Mouse (Mus musculus) hindbrain, postnatal 0 days (tissue): ENCODE data around the gene Marco. TPM values are rescaled to one million over a fixed set of nuclear protein-coding genes. Genes with fewer than 3 reads are reported as not detected.
A peak's percentile ranks its signal among the peaks of the same experiment; 100 is the strongest.

Source experiments
- ATAC-seq: fragments of 200-750 bp; cut with Nextera tagmentation; 2 replicates; pipeline ENCODE4 v1.8.0; 2017; ENCODE audit warnings: mild to moderate bottlenecking, moderate TSS enrichment, moderate library complexity
- DNase-seq: peaks from one replicate; pipeline ENCODE4 v3.0.0-alpha.2; 2015; ENCODE audit warnings: low spot score
- H3K27ac ChIP-seq: fragments of 300-500 bp; sonication (generic); 2 replicates; pipeline ENCODE4 v1.5.1; 2014; ENCODE audit warnings: mild to moderate bottlenecking
- H3K27me3 ChIP-seq: fragments of 300-500 bp; sonication (generic); 2 replicates; pipeline ENCODE4 v1.6.1; 2014; ENCODE audit warnings: low read length, mixed read lengths; ENCODE audit not compliant: insufficient read depth
- H3K36me3 ChIP-seq: fragments of 300-500 bp; sonication (generic); 2 replicates; pipeline ENCODE4 v1.6.1; 2014; ENCODE audit warnings: low read length, mixed read lengths; ENCODE audit not compliant: insufficient read depth
- H3K4me1 ChIP-seq: fragments of 300-500 bp; sonication (generic); 2 replicates; pipeline ENCODE4 v1.6.1; 2014; ENCODE audit warnings: antibody characterized with exemption, low read length, mixed read lengths; ENCODE audit not compliant: insufficient read depth
- H3K4me2 ChIP-seq: fragments of 300-500 bp; sonication (generic); 2 replicates; pipeline ENCODE4 v1.6.1; 2014; ENCODE audit warnings: low read depth, mild to moderate bottlenecking, low read length, moderate library complexity, mixed read lengths
- H3K4me3 ChIP-seq: fragments of 300-500 bp; sonication (generic); 2 replicates; pipeline ENCODE4 v1.5.1; 2014; ENCODE audit warnings: low read length
- H3K9ac ChIP-seq: fragments of 300-500 bp; sonication (generic); replicated peaks from 2 replicates; pipeline ENCODE4 v1.6.1; 2014; ENCODE audit warnings: mild to moderate bottlenecking, low read length, moderate library complexity, mixed read lengths
- H3K9me3 ChIP-seq: fragments of 300-500 bp; sonication (generic); 2 replicates; pipeline ENCODE4 v1.6.1; 2016; ENCODE audit warnings: low read length, mixed read lengths
- CTCF ChIP-seq: IDR thresholded peaks from 2 replicates; pipeline ENCODE4 v1.5.1; 2016; ENCODE audit warnings: antibody characterized with exemption, control low read depth, low read depth
- WGBS: fragments of 180-500 bp; shearing (Covaris S2); extraction: QIAGEN DNeasy Blood & Tissue Kit; methylation state at CpG from one replicate; pipeline ENCODE4 v1.1.7; 2014; 5-methylcytosine and 5-hydroxymethylcytosine counted together
- polyA plus RNA-seq: library from polyadenylated mRNA; unstranded; fragments of >200 nt; fragmentation: Nextera tagmentation; extraction: Ambion mirVana; gene quantifications from 2 replicates; pipeline ENCODE4 v1.2.1, GENCODE M21; 2015
- total RNA-seq: library from RNA; depleted of rRNA; stranded (reverse); fragments of >200 nt; gene quantifications from 2 replicates; pipeline ENCODE4 v1.2.3, GENCODE M21; 2014

Marco gene
- total and polyA plus RNA-seq, 2 experiments from 2014 or later, result 0.15 TPM; not detected in 1

GRCm38 (mm10) chr1:120517618-120518017, 12.8 kb upstream of the Marco start:
- Histone ChIP-seq H3K4me2 (no peak overlapping the region), H3K9me3 (no peaks in the 10 kb centered on the region), H3K4me3 (no peak overlapping the region), H3K27ac (no peak overlapping the region), H3K27me3 (no peaks in the 10 kb centered on the region), H3K9ac (no peak overlapping the region), H3K36me3 (no peaks in the 10 kb centered on the region), H3K4me1 (no peaks in the 10 kb centered on the region)
- WGBS, result 81% methylated on average over 7 of the region's 7 CpGs
- no peak for ATAC-seq
- DNase-seq, result no peak
- no peak for TF ChIP-seq CTCF

- H3K27me3 ChIP-seq, result no peaks in the 10 kb centered on the region
- no peaks in the 10 kb centered on the region for H3K4me1 ChIP-seq
- H3K27ac ChIP-seq, result no peak overlapping the region
- 74% methylated on average over 3 of the region's 3 CpGs for WGBS
- no peak overlapping the region for H3K4me2 ChIP-seq
- ATAC-seq (no peak), DNase-seq (no peak)
- H3K9me3 ChIP-seq, result no peaks in the 10 kb centered on the region
- H3K36me3 ChIP-seq, result no peaks in the 10 kb centered on the region
- no peak for TF ChIP-seq CTCF
- H3K9ac ChIP-seq, result no peak overlapping the region
- no peak overlapping the region for H3K4me3 ChIP-seq
These were observed 5.5 kb upstream of the Marco start for GRCm38 (mm10) chr1:120510311-120510710.

- no peak for DNase-seq
- Histone ChIP-seq H3K4me3 (no peak overlapping the region), H3K27ac (no peak overlapping the region), H3K27me3 (no peaks in the 10 kb centered on the region), H3K9ac (no peak overlapping the region), H3K9me3 (no peaks in the 10 kb centered on the region), H3K36me3 (no peaks in the 10 kb centered on the region), H3K4me1 (no peaks in the 10 kb centered on the region), H3K4me2 (no peak overlapping the region)
- WGBS, result 90% methylated on average over 4 of the region's 4 CpGs
- no peak for TF ChIP-seq CTCF
- no peak for ATAC-seq
These were observed 4.2 kb upstream of the Marco start for GRCm38 (mm10) chr1:120508976-120509375.

GRCm38 (mm10) chr1:120504046-120504710, 646 bp downstream of the Marco start:
- Histone ChIP-seq H3K9me3 (no peaks in the 10 kb centered on the region), H3K4me2 (no peak overlapping the region), H3K4me3 (no peak overlapping the region), H3K27me3 (no peaks in the 10 kb centered on the region; the same call in 1 of the 2 replicates), H3K36me3 (no peaks in the 10 kb centered on the region), H3K9ac (no peak overlapping the region), H3K4me1 (no peaks in the 10 kb centered on the region), H3K27ac (no peak overlapping the region)
- WGBS, result 62% methylated on average over 6 of the region's 6 CpGs
- DNase-seq, result peak; percentile 19
- no peak for TF ChIP-seq CTCF
- ATAC-seq, result no peak

- Histone ChIP-seq H3K4me3 (no peak overlapping the region), H3K9me3 (no peaks in the 10 kb centered on the region), H3K36me3 (no peaks in the 10 kb centered on the region), H3K9ac (no peak overlapping the region), H3K27ac (no peak overlapping the region), H3K4me1 (no peaks in the 10 kb centered on the region), H3K27me3 (no peaks in the 10 kb centered on the region; the same call in 1 of the 2 replicates), H3K4me2 (no peak overlapping the region)
- 71% methylated on average over 4 of the region's 4 CpGs for WGBS
- ATAC-seq (no peak), DNase-seq (no peak)
- no peak for TF ChIP-seq CTCF
These were observed 3.3 kb downstream of the Marco start for GRCm38 (mm10) chr1:120501496-120501895.

- ATAC-seq (no peak), DNase-seq (no peak)
- Histone ChIP-seq H3K4me2 (no peak overlapping the region), H3K27me3 (no peaks in the 10 kb centered on the region), H3K4me3 (no peak overlapping the region), H3K27ac (no peak overlapping the region), H3K36me3 (no peaks in the 10 kb centered on the region), H3K9me3 (no peaks in the 10 kb centered on the region), H3K9ac (no peak overlapping the region), H3K4me1 (no peaks in the 10 kb centered on the region)
- no peak for TF ChIP-seq CTCF
- WGBS, result 82% methylated on average over 4 of the region's 4 CpGs
These were observed 6.8 kb downstream of the Marco start for GRCm38 (mm10) chr1:120498036-120498435.

- no peaks in the 10 kb centered on the region for H3K27me3 ChIP-seq
- H3K36me3 ChIP-seq, result no peaks in the 10 kb centered on the region
- 43% methylated on average over 5 of the region's 5 CpGs for WGBS
- no peak overlapping the region for H3K4me2 ChIP-seq
- H3K27ac ChIP-seq, result no peak overlapping the region
- DNase-seq, result no peak
- no peak overlapping the region for H3K9ac ChIP-seq
- no peak for ATAC-seq
- no peak overlapping the region for H3K4me3 ChIP-seq
- no peaks in the 10 kb centered on the region for H3K4me1 ChIP-seq
- no peak for TF ChIP-seq CTCF
- H3K9me3 ChIP-seq, result no peaks in the 10 kb centered on the region
These were observed 23.9 kb downstream of the Marco start for GRCm38 (mm10) chr1:120480937-120481336.
